Mouse (Mus musculus) brain, embryonic 14.5 days (tissue): ENCODE measurements at regions not wholly inside any gene's neighbourhood (a gene's known extent, or its start where the extent isn't known, plus 50 kb on each side); places are given as distances from the start of the nearest gene placed in this dataset.

Experiments used
- CTCF ChIP-seq: fragments of 200-500 bp; IDR thresholded peaks from 2 replicates; pipeline ENCODE4 v1.5.1; 2012; ENCODE audit warnings: inconsistent platforms, mild to moderate bottlenecking, moderate library complexity, borderline replicate concordance; ENCODE audit not compliant: insufficient read depth, insufficient read length; ENCODE audit errors: extremely low read depth
- POLR2A ChIP-seq: fragments of 200-500 bp; IDR thresholded peaks from 2 replicates; pipeline ENCODE4 v1.6.1; 2012; ENCODE audit warnings: mild to moderate bottlenecking, inconsistent platforms, borderline replicate concordance; ENCODE audit not compliant: poor library complexity, insufficient read depth, insufficient read length, severe bottlenecking; ENCODE audit errors: extremely low read depth

- no peak for TF ChIP-seq POLR2A
- no peak for TF ChIP-seq CTCF
Observed at GRCm38 (mm10) chr2:173469756-173470155, 52.6 kb upstream of the 1700021F07Rik start.
